Mouse (Mus musculus) intestine, embryonic 14.5 days (tissue): Measurements from ENCODE around the gene Bcl9l. TPM values are rescaled to one million over a fixed set of nuclear protein-coding genes. Genes with fewer than 3 reads are reported as not detected.

Source experiments
- ATAC-seq: fragments of 200-750 bp; cut with Nextera tagmentation; replicated peaks from 2 replicates; pipeline ENCODE4 v1.8.0; 2017; ENCODE audit warnings: low read depth, moderate number of reproducible peaks, moderate TSS enrichment, moderate library complexity; ENCODE audit not compliant: low FRiP score, low TSS enrichment
- DNase-seq: peaks from one replicate; pipeline ENCODE4 v3.0.0-alpha.2; 2018; ENCODE audit warnings: low spot score
- H3K27ac ChIP-seq: fragments of 300-500 bp; sonication (generic); 2 replicates; pipeline ENCODE4 v1.5.1; 2014; ENCODE audit warnings: low read depth, mild to moderate bottlenecking, control low read depth
- H3K27me3 ChIP-seq: fragments of 300-500 bp; sonication (generic); replicated peaks from 2 replicates; pipeline ENCODE4 v1.6.1; 2014; ENCODE audit warnings: low read length, control low read depth; ENCODE audit not compliant: control insufficient read depth, insufficient read depth
- H3K36me3 ChIP-seq: fragments of 300-500 bp; sonication (generic); 2 replicates; pipeline ENCODE4 v1.6.1; 2014; ENCODE audit warnings: low read length, control low read depth; ENCODE audit not compliant: control insufficient read depth, insufficient read depth
- H3K4me1 ChIP-seq: fragments of 300-500 bp; sonication (generic); replicated peaks from 2 replicates; pipeline ENCODE4 v1.6.1; 2014; ENCODE audit warnings: low read length, control low read depth, mixed read lengths; ENCODE audit not compliant: control insufficient read depth, insufficient read depth
- H3K4me2 ChIP-seq: fragments of 300-500 bp; sonication (generic); 2 replicates; pipeline ENCODE4 v1.6.1; 2014; ENCODE audit warnings: low read length
- H3K4me3 ChIP-seq: fragments of 300-500 bp; sonication (generic); 2 replicates; pipeline ENCODE4 v1.5.1; 2014; ENCODE audit warnings: low read depth, low read length, control low read depth, mixed read lengths
- H3K9ac ChIP-seq: fragments of 300-500 bp; sonication (generic); 2 replicates; pipeline ENCODE4 v1.6.1; 2014; ENCODE audit warnings: mild to moderate bottlenecking, low read length
- H3K9me3 ChIP-seq: fragments of 300-500 bp; sonication (generic); 2 replicates; pipeline ENCODE4 v1.6.1; 2016; ENCODE audit warnings: low read length, control low read depth; ENCODE audit not compliant: control insufficient read depth
- WGBS: fragments of 180-500 bp; shearing (Covaris S2); extraction: QIAGEN DNeasy Blood & Tissue Kit; methylation state at CpG from one replicate; pipeline ENCODE4 v1.1.7; 2014; 5-methylcytosine and 5-hydroxymethylcytosine counted together
- polyA plus RNA-seq: library from polyadenylated mRNA; unstranded; fragments of >200 nt; fragmentation: Nextera tagmentation; extraction: Ambion mirVana; gene quantifications from 2 replicates; pipeline ENCODE4 v1.2.1, GENCODE M21; 2014

The Bcl9l gene
- polyA plus RNA-seq, 1 experiment from 2014 or later: 10.2 TPM

DNA sequence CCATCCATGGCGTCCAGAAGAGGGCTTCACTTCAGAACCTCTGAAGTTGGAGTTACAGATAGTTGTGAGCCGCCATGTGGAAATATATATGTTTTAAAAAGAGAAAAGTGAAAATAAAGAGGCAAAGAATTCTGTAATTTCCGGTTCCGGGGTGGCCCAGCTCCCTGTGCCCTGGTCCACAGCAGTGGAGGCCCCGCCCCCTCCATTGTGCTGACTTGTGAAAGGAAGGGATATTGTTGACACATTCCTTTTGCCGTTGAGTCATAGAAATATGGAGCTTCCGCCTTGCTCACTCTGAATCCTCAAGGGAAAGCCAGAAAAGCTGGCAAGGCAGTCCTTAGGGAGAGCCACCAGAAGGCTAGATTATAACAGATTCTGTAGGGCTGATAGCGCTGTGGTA is 69.5 kb downstream of the Bcl9l start:
- Histone ChIP-seq H3K36me3 (no peaks in the 10 kb centered on the region), H3K9me3 (no peaks in the 10 kb centered on the region), H3K4me1 (no peaks in the 10 kb centered on the region), H3K4me3 (no peak overlapping the region), H3K4me2 (no peak overlapping the region), H3K27ac (no peak overlapping the region), H3K27me3 (no peaks in the 10 kb centered on the region), H3K9ac (no peak overlapping the region)
- ATAC-seq (0 out of 2 replicates have a peak, but pooled peaks have one; percentile 47), DNase-seq (peak; percentile 55)
- WGBS: 74% methylated on average over 8 of the region's 8 CpGs

Other genes starting within 250 kb of the Bcl9l start
- 18.1 and 19.9 TPM in 2 replicates for gene Cbl, start 248.8 kb upstream of the Bcl9l start, polyA plus RNA-seq
- gene Ccdc153, start 242.1 kb upstream of the Bcl9l start, polyA plus RNA-seq: not detected in 2 replicates
- gene Pdzd3, start 231.4 kb upstream of the Bcl9l start, polyA plus RNA-seq: 3.1 TPM in 2 replicates
- 6.3 and 7.0 TPM in 2 replicates for gene Nlrx1, start 214.2 kb upstream of the Bcl9l start, polyA plus RNA-seq
- gene Abcg4, start 194.2 kb upstream of the Bcl9l start, polyA plus RNA-seq: 3.6 and 4.1 TPM in 2 replicates
- 18.5 and 22.9 TPM in 2 replicates for gene Hinfp, start 177.2 kb upstream of the Bcl9l start, polyA plus RNA-seq
- 5.7 and 5.8 TPM in 2 replicates for gene C2cd2l, start 162.5 kb upstream of the Bcl9l start, polyA plus RNA-seq
- 45.4 and 46.2 TPM in 2 replicates for gene Dpagt1, start 156.8 kb upstream of the Bcl9l start, polyA plus RNA-seq
- 302 and 311 TPM in 2 replicates for gene H2afx, start 148.1 kb upstream of the Bcl9l start, polyA plus RNA-seq
- 122 and 128 TPM in 2 replicates for gene Hmbs, start 138.6 kb upstream of the Bcl9l start, polyA plus RNA-seq
- 25.3 and 29.5 TPM in 2 replicates for gene Vps11, start 121.2 kb upstream of the Bcl9l start, polyA plus RNA-seq
- gene Hyou1, start 103.3 kb upstream of the Bcl9l start, polyA plus RNA-seq: 28.4 and 37.0 TPM in 2 replicates
- 37.8 and 38.1 TPM in 2 replicates for gene Slc37a4, start 86.0 kb upstream of the Bcl9l start, polyA plus RNA-seq
- gene Rps25, start 75.7 kb upstream of the Bcl9l start, polyA plus RNA-seq: 2,858 and 3,005 TPM in 2 replicates
- gene Trappc4, start 75.2 kb upstream of the Bcl9l start, polyA plus RNA-seq: 113 and 120 TPM in 2 replicates
- gene Ccdc84, start 64.3 kb upstream of the Bcl9l start, polyA plus RNA-seq: 27.1 and 29.3 TPM in 2 replicates
- not detected in 2 replicates for gene Foxr1, start 41.7 kb upstream of the Bcl9l start, polyA plus RNA-seq
- gene Upk2, start 27.8 kb upstream of the Bcl9l start, polyA plus RNA-seq: 2.1 and 2.3 TPM in 2 replicates
- gene Cxcr5, start 79.1 kb downstream of the Bcl9l start, polyA plus RNA-seq: 0.82 and 0.89 TPM in 2 replicates
- 17.6 and 17.8 TPM in 2 replicates for gene Ddx6, start 122.1 kb downstream of the Bcl9l start, polyA plus RNA-seq
- not detected in 2 replicates for gene Treh, start 190.4 kb downstream of the Bcl9l start, polyA plus RNA-seq